Mouse (Mus musculus) heart, adult 2 months (tissue): ENCODE measurements around the gene Lcmt1. TPM values are rescaled to one million over a fixed set of nuclear protein-coding genes. Genes with fewer than 3 reads are reported as not detected.

Experiments used
- DNase-seq, 2 experiments: peaks; one replicate each; pipeline ENCODE4 v3.0.0; 2021
- H3K27ac ChIP-seq: fragments of 200-600 bp; 2 replicates; pipeline ENCODE4 v1.8.1; 2022
- H3K27me3 ChIP-seq: fragments of 200-500 bp; 2 replicates; pipeline ENCODE4 v1.6.1; 2012; ENCODE audit warnings: mild to moderate bottlenecking, low read length, inconsistent platforms, mixed read lengths; ENCODE audit not compliant: control insufficient read depth, insufficient read depth
- H3K36me3 ChIP-seq: fragments of 200-500 bp; 2 replicates; pipeline ENCODE4 v1.6.1; 2012; ENCODE audit warnings: low read length, inconsistent platforms; ENCODE audit not compliant: control insufficient read depth, insufficient read depth
- H3K4me1 ChIP-seq: fragments of 200-500 bp; 2 replicates; pipeline ENCODE4 v1.6.1; 2011; ENCODE audit warnings: low read length; ENCODE audit not compliant: control insufficient read depth, insufficient read depth
- H3K4me3 ChIP-seq: fragments of 200-600 bp; 2 replicates; pipeline ENCODE4 v1.8.1; 2022
- H3K79me2 ChIP-seq: fragments of 200-500 bp; replicated peaks from 2 replicates; pipeline ENCODE4 v1.6.1; 2012; ENCODE audit warnings: mild to moderate bottlenecking, inconsistent platforms, low read length, moderate library complexity, mixed read lengths; ENCODE audit not compliant: control insufficient read depth, insufficient read depth
- H3K9ac ChIP-seq: fragments of 200-500 bp; 2 replicates; pipeline ENCODE4 v1.6.1; 2012; ENCODE audit warnings: low read depth, mild to moderate bottlenecking, control low read depth, inconsistent platforms, low read length, mixed read lengths
- CTCF ChIP-seq: fragments of 200-600 bp; IDR thresholded peaks from 2 replicates; pipeline ENCODE4 v1.8.1; 2022; ENCODE audit warnings: antibody characterized with exemption, mild to moderate bottlenecking, moderate library complexity
- EP300 ChIP-seq: fragments of 200-500 bp; IDR thresholded peaks from 2 replicates; pipeline ENCODE4 v1.6.1; 2011; ENCODE audit warnings: low read depth, low read length, control low read depth; ENCODE audit not compliant: insufficient read depth
- POLR2A ChIP-seq: fragments of 200-500 bp; IDR thresholded peaks from 2 replicates; pipeline ENCODE4 v1.6.1; 2011; ENCODE audit warnings: mild to moderate bottlenecking, low read depth, low read length, control low read depth; ENCODE audit not compliant: insufficient read depth
- WGBS: fragments of 180-500 bp; shearing (Covaris S2); methylation state at CpG from one replicate; pipeline ENCODE4 v1.1.7; 2018; 5-methylcytosine and 5-hydroxymethylcytosine counted together
- intact Hi-C: fragments of 180-260 bp; cut with DNase I; formaldehyde crosslinking; loops from one replicate; pipeline ENCODE4 v1.15.1; 2025
- polyA plus RNA-seq: library from polyadenylated mRNA; depleted of rRNA; stranded (reverse); fragments of >200 nt; gene quantifications from 2 replicates; pipeline ENCODE4 v1.2.3, GENCODE M21; 2012
- total RNA-seq, 2 experiments: library from RNA; stranded (reverse); gene quantifications; 2 replicates each; pipeline ENCODE4 v1.2.3; 2021

Gene Lcmt1
- total and polyA plus RNA-seq, 3 experiments: 18.5 to 22.0 (median 21.7) TPM

GRCm38 (mm10) chr7:123361229-123361980, 8.2 kb upstream of the Lcmt1 start:
- Histone ChIP-seq H3K79me2 (peaks cover 12% of the 10 kb centered on the region), H3K4me1 (peaks cover 20% of the 10 kb centered on the region), H3K9ac (no peak overlapping the region), H3K36me3 (peaks cover 8% of the 10 kb centered on the region), H3K27ac (no peak overlapping the region), H3K27me3 (no peaks in the 10 kb centered on the region), H3K4me3 (no peak overlapping the region)
- intact Hi-C loops: no loop called here
- TF ChIP-seq POLR2A: no peak
- no peak for DNase-seq
- WGBS: 93% methylated on average over 7 of the region's 7 CpGs

- 64% methylated on average over 3 of the region's 3 CpGs for WGBS
- peaks cover 27% of the 10 kb centered on the region for H3K4me1 ChIP-seq
- intact Hi-C loops: no loop called here
- H3K36me3 ChIP-seq: peaks cover 13% of the 10 kb centered on the region
- no peak overlapping the region for H3K27ac ChIP-seq
- H3K79me2 ChIP-seq: peaks cover 13% of the 10 kb centered on the region
- no peak for DNase-seq
- H3K9ac ChIP-seq: no peak overlapping the region
- no peak for TF ChIP-seq POLR2A
- TF ChIP-seq CTCF: no peak
- no peak for TF ChIP-seq EP300
- no peaks in the 10 kb centered on the region for H3K27me3 ChIP-seq
- no peak overlapping the region for H3K4me3 ChIP-seq
These were observed 6.8 kb upstream of the Lcmt1 start for GRCm38 (mm10) chr7:123362806-123363205.

GRCm38 (mm10) chr7:123363971-123364370, 5.6 kb upstream of the Lcmt1 start:
- no peak overlapping the region for H3K9ac ChIP-seq
- DNase-seq: no peak
- H3K36me3 ChIP-seq: peaks cover 13% of the 10 kb centered on the region
- intact Hi-C loops: loop anchor here (1.0 to 2.0 kb wide), 2 partner anchors 16 to 23 kb away; no protein-coding TSS in a partner anchor
- peaks cover 30% of the 10 kb centered on the region for H3K4me1 ChIP-seq
- H3K4me3 ChIP-seq: no peak overlapping the region
- H3K79me2 ChIP-seq: peaks cover 11% of the 10 kb centered on the region
- no peak for TF ChIP-seq CTCF
- no peak for TF ChIP-seq POLR2A
- no peak for TF ChIP-seq EP300
- WGBS: 80% methylated on average over 8 of the region's 8 CpGs
- no peak overlapping the region for H3K27ac ChIP-seq
- H3K27me3 ChIP-seq: no peaks in the 10 kb centered on the region

- WGBS: 48% methylated on average over 7 of the region's 7 CpGs
- H3K4me3 ChIP-seq: no peak overlapping the region
- H3K9ac ChIP-seq: no peak overlapping the region
- peaks cover 30% of the 10 kb centered on the region for H3K4me1 ChIP-seq
- H3K79me2 ChIP-seq: peaks cover 9% of the 10 kb centered on the region
- intact Hi-C loops: loop anchor here (2.0 to 5.0 kb wide), 2 partner anchors 25 to 34 kb away; no protein-coding TSS in a partner anchor
- TF ChIP-seq POLR2A (no peak), CTCF (no peak), EP300 (no peak)
- H3K27me3 ChIP-seq: no peaks in the 10 kb centered on the region
- H3K36me3 ChIP-seq: peaks cover 9% of the 10 kb centered on the region
- DNase-seq: peak; percentile 40 to 42
- H3K27ac ChIP-seq: peak overlapping the region; percentile 48
These were observed 3.5 kb upstream of the Lcmt1 start for GRCm38 (mm10) chr7:123365876-123366741.

- 67% methylated on average over 8 of the region's 8 CpGs for WGBS
- peaks cover 9% of the 10 kb centered on the region for H3K36me3 ChIP-seq
- H3K4me3 ChIP-seq: no peak overlapping the region
- intact Hi-C loops: loop anchor here (5.0 kb wide), 1 partner anchor 35 kb away; no protein-coding TSS in a partner anchor
- DNase-seq: no peak
- peak overlapping the region; percentile 48 for H3K27ac ChIP-seq
- H3K79me2 ChIP-seq: peaks cover 7% of the 10 kb centered on the region
- no peak overlapping the region; the same call in 1 of the 2 replicates for H3K9ac ChIP-seq
- peaks cover 30% of the 10 kb centered on the region for H3K4me1 ChIP-seq
- TF ChIP-seq POLR2A (no peak), EP300 (no peak), CTCF (no peak)
- H3K27me3 ChIP-seq: no peaks in the 10 kb centered on the region
These were observed 2.8 kb upstream of the Lcmt1 start for GRCm38 (mm10) chr7:123366806-123367205.
